Mouse (Mus musculus) cerebellum, adult 18-20 months (tissue): ENCODE measurements at regions not wholly inside any gene's neighbourhood (a gene's known extent, or its start where the extent isn't known, plus 50 kb on each side); places are given as distances from the start of the nearest gene placed in this dataset.
A peak's percentile ranks its signal among the peaks of the same experiment; 100 is the strongest.

Source experiments
- DNase-seq, 2 experiments: peaks; one replicate each; pipeline ENCODE4 v3.0.0; 2021

GRCm38 (mm10) chr12:107125201-107125600, 363.2 kb upstream of the 3110018I06Rik start:
- no peak for DNase-seq

GRCm38 (mm10) chr12:107126056-107126455, 362.4 kb upstream of the 3110018I06Rik start:
- no peak for DNase-seq

GRCm38 (mm10) chr12:107127591-107127990, 360.8 kb upstream of the 3110018I06Rik start:
- no peak for DNase-seq

- no peak for DNase-seq
Observed at GRCm38 (mm10) chr12:107129232-107129631, 359.2 kb upstream of the 3110018I06Rik start.

GRCm38 (mm10) chr12:107131351-107131750, 357.1 kb upstream of the 3110018I06Rik start:
- no peak for DNase-seq

- no peak for DNase-seq
Observed at GRCm38 (mm10) chr12:107131841-107132240, 356.6 kb upstream of the 3110018I06Rik start.

- DNase-seq = no peak
Observed at GRCm38 (mm10) chr12:107132501-107132900, 355.9 kb upstream of the 3110018I06Rik start.

GRCm38 (mm10) chr12:107134353-107134752, 354.1 kb upstream of the 3110018I06Rik start:
- no peak for DNase-seq

- DNase-seq = no peak
Observed at GRCm38 (mm10) chr12:107138677-107139400, 349.6 kb upstream of the 3110018I06Rik start.

- no peak for DNase-seq
Observed at GRCm38 (mm10) chr12:107140957-107141595, 347.4 kb upstream of the 3110018I06Rik start.

- DNase-seq = no peak
Observed at GRCm38 (mm10) chr12:107142226-107142625, 346.2 kb upstream of the 3110018I06Rik start.

GRCm38 (mm10) chr12:107146608-107147121, 341.8 kb upstream of the 3110018I06Rik start:
- DNase-seq = no peak

- no peak for DNase-seq
Observed at GRCm38 (mm10) chr12:107148451-107148850, 340.0 kb upstream of the 3110018I06Rik start.

GRCm38 (mm10) chr12:107151089-107151488, 337.3 kb upstream of the 3110018I06Rik start:
- DNase-seq = no peak

GRCm38 (mm10) chr12:107154668-107155067, 333.8 kb upstream of the 3110018I06Rik start:
- no peak for DNase-seq

- no peak for DNase-seq
Observed at GRCm38 (mm10) chr12:107156791-107157428, 331.5 kb upstream of the 3110018I06Rik start.

GRCm38 (mm10) chr12:107159126-107159525, 329.3 kb upstream of the 3110018I06Rik start:
- DNase-seq = no peak

GRCm38 (mm10) chr12:107160137-107160536, 328.3 kb upstream of the 3110018I06Rik start:
- DNase-seq = peak; percentile 5 to 8

GRCm38 (mm10) chr12:107160628-107161027, 327.8 kb upstream of the 3110018I06Rik start:
- no peak for DNase-seq

GRCm38 (mm10) chr12:107170926-107171325, 317.5 kb upstream of the 3110018I06Rik start:
- DNase-seq = no peak

GRCm38 (mm10) chr12:107171676-107172075, 316.8 kb upstream of the 3110018I06Rik start:
- no peak for DNase-seq

- no peak for DNase-seq
Observed at GRCm38 (mm10) chr12:107178676-107179075, 309.8 kb upstream of the 3110018I06Rik start.

- no peak for DNase-seq
Observed at GRCm38 (mm10) chr12:107180501-107180900, 307.9 kb upstream of the 3110018I06Rik start.

GRCm38 (mm10) chr12:107181291-107181690, 307.1 kb upstream of the 3110018I06Rik start:
- no peak for DNase-seq
